Mouse (Mus musculus): ENCODE measurements at regions not wholly inside any gene's neighbourhood (a gene's known extent, or its start where the extent isn't known, plus 50 kb on each side); places are given as distances from the start of the nearest gene placed in this dataset.

DNA sequence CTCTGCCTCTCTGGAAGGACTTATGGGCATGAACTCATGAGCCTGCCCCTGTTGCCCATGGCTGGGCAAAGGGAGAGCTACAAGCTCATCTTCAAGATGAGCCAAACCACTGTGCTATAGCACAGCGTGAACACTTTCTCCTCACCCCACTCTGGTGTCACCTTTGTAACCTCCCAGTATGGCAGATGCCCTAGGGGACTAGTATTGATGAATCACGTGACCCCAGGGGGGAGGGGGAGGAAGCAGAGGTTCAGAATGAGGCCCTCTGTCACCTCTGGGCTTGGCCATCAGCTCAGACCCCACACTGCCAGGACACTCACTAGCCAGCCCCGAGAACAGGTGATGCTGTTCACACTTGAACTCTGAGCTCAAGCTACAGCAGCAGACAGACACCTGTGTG, 421.9 kb downstream of the Ptpru start:
- TF ChIP-seq CTCF (IDR thresholded peaks at IDR 0.05; ENCODE audit: low read depth): no peak
- no peaks in the 10 kb centered on the region for H3K9me3 ChIP-seq (ENCODE audit: low read length)
- no peak overlapping the region for H3K4me3 ChIP-seq (ENCODE audit: low read depth, low read length)
- H3K27ac ChIP-seq (ENCODE audit: low read depth, low read length): no peak overlapping the region
- no peaks in the 10 kb centered on the region for H3K27me3 ChIP-seq (ENCODE audit: insufficient read depth, low read length)
- peaks cover 10% of the 10 kb centered on the region; the same call in 1 of the 2 replicates for H3K4me1 ChIP-seq (ENCODE audit: insufficient read depth)
- 73% methylated on average over 3 of the region's 3 CpGs for WGBS
- ATAC-seq (no peak), DNase-seq (no peak)
- no peak overlapping the region for H3K4me2 ChIP-seq (ENCODE audit: low read depth)
- no peaks in the 10 kb centered on the region for H3K36me3 ChIP-seq (ENCODE audit: insufficient read depth)
- H3K9ac ChIP-seq: no peak overlapping the region

DNA sequence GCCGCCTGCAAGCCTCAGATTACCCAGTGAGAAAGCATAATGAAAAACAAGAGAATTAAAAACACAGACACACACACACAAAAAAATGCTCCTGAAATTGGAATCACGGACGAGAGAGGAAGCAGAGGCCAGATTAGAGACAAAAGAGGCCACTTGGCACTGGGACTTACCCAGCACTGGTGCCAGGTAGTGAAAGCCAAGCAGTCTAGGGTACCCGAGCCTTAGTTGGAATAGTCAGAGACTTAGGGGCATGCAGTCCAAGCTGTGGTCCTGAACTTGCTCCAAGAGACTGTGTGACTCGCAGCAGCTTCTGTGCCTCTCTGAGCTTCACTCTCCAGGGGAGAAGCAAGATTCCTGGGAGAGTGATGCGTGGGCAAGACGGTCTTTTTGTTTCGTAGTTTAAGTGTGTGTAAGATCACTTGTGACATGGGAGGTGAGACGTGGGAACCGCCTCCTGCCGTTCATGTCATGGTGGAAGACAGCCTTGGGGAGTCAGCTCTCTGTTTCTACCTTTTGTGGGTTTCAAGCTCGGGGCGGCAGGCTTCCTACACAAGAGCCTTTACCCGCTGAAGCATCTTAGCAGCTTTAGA, 420.8 kb downstream of the Ptpru start:
- Histone ChIP-seq H3K36me3 (ENCODE audit: insufficient read depth) (no peaks in the 10 kb centered on the region), H3K4me1 (ENCODE audit: insufficient read depth) (peaks cover 8% of the 10 kb centered on the region; the same call in 1 of the 2 replicates), H3K9me3 (ENCODE audit: low read length) (no peaks in the 10 kb centered on the region), H3K9ac (no peak overlapping the region), H3K4me3 (ENCODE audit: low read depth, low read length) (no peak overlapping the region), H3K4me2 (ENCODE audit: low read depth) (no peak overlapping the region), H3K27ac (ENCODE audit: low read depth, low read length) (no peak overlapping the region), H3K27me3 (ENCODE audit: insufficient read depth, low read length) (no peaks in the 10 kb centered on the region)
- TF ChIP-seq CTCF (IDR thresholded peaks at IDR 0.05; ENCODE audit: low read depth): no peak
- no peak for DNase-seq
- WGBS: 52% methylated on average over 14 of the region's 14 CpGs
- peak; percentile 62; the same call in 1 of the 2 replicates for ATAC-seq

DNA sequence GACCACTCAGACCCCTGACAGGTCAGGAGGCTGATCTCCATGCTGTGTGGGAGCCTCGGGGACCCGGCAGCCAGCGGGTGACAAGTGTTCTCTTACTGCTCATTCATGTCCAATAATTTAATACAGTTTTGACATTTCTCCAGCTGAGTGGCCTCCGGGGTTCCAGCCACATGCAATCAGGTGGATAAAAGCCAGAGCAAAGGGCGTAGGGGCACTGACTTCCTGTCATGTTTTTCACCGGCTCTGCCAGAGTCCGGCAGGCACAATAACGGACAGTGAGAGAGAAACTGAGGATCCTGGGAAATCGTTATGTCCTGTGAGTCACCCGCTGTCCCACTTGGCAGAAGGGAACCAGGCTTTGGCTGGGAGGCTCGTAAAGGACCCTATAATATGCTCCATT, 412.8 kb downstream of the Ptpru start:
- 61% methylated on average over 11 of the region's 11 CpGs for WGBS
- no peak for ATAC-seq
- DNase-seq: no peak
- no peak overlapping the region for H3K27ac ChIP-seq (ENCODE audit: low read depth, low read length)
- 0 out of 2 replicates have a peak, but pooled peaks cover 13% of the 10 kb centered on the region for H3K4me1 ChIP-seq (ENCODE audit: insufficient read depth)
- H3K4me2 ChIP-seq (ENCODE audit: low read depth): no peak overlapping the region
- H3K36me3 ChIP-seq (ENCODE audit: insufficient read depth): no peaks in the 10 kb centered on the region
- no peaks in the 10 kb centered on the region for H3K9me3 ChIP-seq (ENCODE audit: low read length)
- H3K4me3 ChIP-seq (ENCODE audit: low read depth, low read length): no peak overlapping the region
- TF ChIP-seq CTCF (IDR thresholded peaks at IDR 0.05; ENCODE audit: low read depth): no peak
- H3K9ac ChIP-seq: no peak overlapping the region
- H3K27me3 ChIP-seq (ENCODE audit: insufficient read depth, low read length): no peaks in the 10 kb centered on the region

DNA sequence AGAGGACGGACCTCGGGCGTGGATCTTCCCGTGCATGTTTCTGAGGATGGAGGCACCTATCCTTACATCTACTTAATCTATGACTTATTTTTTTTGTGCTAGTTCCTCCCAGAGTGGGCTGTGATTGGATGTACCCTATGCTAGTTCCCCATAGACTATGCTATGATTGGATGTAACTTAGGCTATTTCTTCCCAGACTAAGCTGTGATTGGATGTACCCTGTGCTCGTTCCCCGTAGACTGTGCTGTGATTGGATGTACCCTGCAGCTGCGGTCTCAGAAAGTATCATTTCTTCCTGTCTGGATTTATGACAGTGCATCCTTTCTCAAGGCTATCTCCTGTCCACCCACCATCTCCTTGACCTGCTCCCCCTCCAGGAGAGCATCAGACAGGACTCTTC, 410.2 kb downstream of the Ptpru start:
- Histone ChIP-seq H3K4me2 (ENCODE audit: low read depth) (no peak overlapping the region), H3K27me3 (ENCODE audit: insufficient read depth, low read length) (no peaks in the 10 kb centered on the region), H3K9me3 (ENCODE audit: low read length) (no peaks in the 10 kb centered on the region), H3K4me1 (ENCODE audit: insufficient read depth) (0 out of 2 replicates have a peak, but pooled peaks cover 18% of the 10 kb centered on the region), H3K4me3 (ENCODE audit: low read depth, low read length) (no peak overlapping the region), H3K36me3 (ENCODE audit: insufficient read depth) (no peaks in the 10 kb centered on the region), H3K9ac (no peak overlapping the region), H3K27ac (ENCODE audit: low read depth, low read length) (no peak overlapping the region)
- DNase-seq (no peak), ATAC-seq (peak; percentile 55)
- WGBS: 98% methylated on average over 7 of the region's 7 CpGs
- no peak for TF ChIP-seq CTCF (IDR thresholded peaks at IDR 0.05; ENCODE audit: low read depth)

DNA sequence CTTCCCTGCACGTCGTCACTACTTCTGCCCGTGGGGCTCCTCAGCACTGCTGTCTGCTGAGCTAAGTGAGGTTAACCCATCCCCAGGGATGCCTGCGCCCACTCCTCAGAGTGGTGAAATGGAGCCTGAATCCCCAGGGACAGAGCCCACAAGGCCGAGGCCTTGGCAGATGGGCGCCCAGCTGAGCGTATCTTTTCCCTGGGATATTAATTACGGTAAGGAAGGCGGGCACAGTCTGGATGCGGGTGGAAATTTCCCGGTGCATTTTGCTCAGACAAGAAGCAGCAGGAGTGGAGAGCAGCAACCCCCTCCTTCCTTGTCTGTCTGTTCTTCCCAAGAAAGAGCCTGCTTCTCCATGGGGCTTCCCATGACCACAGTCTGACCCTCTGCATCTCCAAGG, 408.7 kb downstream of the Ptpru start:
- Histone ChIP-seq H3K27me3 (ENCODE audit: insufficient read depth, low read length) (no peaks in the 10 kb centered on the region), H3K36me3 (ENCODE audit: insufficient read depth) (no peaks in the 10 kb centered on the region), H3K27ac (ENCODE audit: low read depth, low read length) (no peak overlapping the region; the same call in 1 of the 2 replicates), H3K4me1 (ENCODE audit: insufficient read depth) (0 out of 2 replicates have a peak, but pooled peaks cover 19% of the 10 kb centered on the region), H3K9ac (peak overlapping the region; percentile 10; the same call in 1 of the 2 replicates), H3K4me2 (ENCODE audit: low read depth) (no peak overlapping the region), H3K4me3 (ENCODE audit: low read depth, low read length) (no peak overlapping the region), H3K9me3 (ENCODE audit: low read length) (no peaks in the 10 kb centered on the region)
- DNase-seq: no peak
- no peak for TF ChIP-seq CTCF (IDR thresholded peaks at IDR 0.05; ENCODE audit: low read depth)
- ATAC-seq: peak; percentile 40; the same call in 1 of the 2 replicates
- WGBS: 38% methylated on average over 11 of the region's 11 CpGs

DNA sequence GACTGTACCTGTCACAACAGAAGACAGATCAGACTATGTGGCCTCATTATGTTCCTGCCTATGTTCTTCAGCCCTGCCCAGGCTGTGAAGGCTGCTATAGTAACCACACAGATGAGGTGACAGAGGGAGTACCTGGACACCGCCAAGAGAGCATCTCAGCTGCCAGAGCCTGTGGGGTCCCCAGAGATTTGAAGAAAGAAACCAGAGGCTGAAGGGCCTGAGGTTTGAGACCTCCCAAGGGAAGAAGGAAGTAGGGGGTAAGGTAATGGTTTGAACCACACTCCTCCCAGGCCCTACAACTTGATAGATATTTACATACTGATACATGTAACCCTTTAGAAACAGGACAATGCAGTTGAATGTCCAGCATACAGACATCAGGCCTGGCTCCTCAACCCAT, 407.7 kb downstream of the Ptpru start:
- no peak overlapping the region for H3K4me2 ChIP-seq (ENCODE audit: low read depth)
- H3K27ac ChIP-seq (ENCODE audit: low read depth, low read length): no peak overlapping the region
- no peak for DNase-seq
- ATAC-seq: no peak
- 0 out of 2 replicates have a peak, but pooled peaks cover 19% of the 10 kb centered on the region for H3K4me1 ChIP-seq (ENCODE audit: insufficient read depth)
- no peak overlapping the region for H3K4me3 ChIP-seq (ENCODE audit: low read depth, low read length)
- no peaks in the 10 kb centered on the region for H3K36me3 ChIP-seq (ENCODE audit: insufficient read depth)
- no peak for TF ChIP-seq CTCF (IDR thresholded peaks at IDR 0.05; ENCODE audit: low read depth)
- no peaks in the 10 kb centered on the region for H3K9me3 ChIP-seq (ENCODE audit: low read length)
- no peaks in the 10 kb centered on the region for H3K27me3 ChIP-seq (ENCODE audit: insufficient read depth, low read length)
- WGBS: 81% methylated on average over 1 of the region's 1 CpGs
- no peak overlapping the region for H3K9ac ChIP-seq

DNA sequence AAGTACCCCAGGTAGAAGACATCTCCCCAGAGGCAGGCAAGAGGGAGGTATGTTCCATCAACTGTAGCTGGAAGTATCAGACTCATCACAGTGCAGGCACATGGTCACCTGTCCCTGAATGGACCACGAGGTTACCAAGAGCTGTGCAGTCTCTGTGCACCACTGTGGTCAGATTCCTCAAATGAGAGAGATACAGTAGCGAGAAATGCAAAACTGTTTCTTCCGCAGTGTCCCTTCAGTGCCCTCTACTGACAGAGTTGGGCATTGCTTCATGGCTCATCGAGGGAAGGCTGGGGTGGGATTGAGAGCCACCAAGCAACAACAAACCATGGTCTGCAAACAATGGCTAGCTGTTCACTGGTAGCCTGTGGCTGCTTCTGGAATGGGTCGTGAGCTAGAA, 406.9 kb downstream of the Ptpru start:
- H3K4me1 ChIP-seq (ENCODE audit: insufficient read depth): 0 out of 2 replicates have a peak, but pooled peaks cover 19% of the 10 kb centered on the region
- peak; percentile 99 for TF ChIP-seq CTCF (IDR thresholded peaks at IDR 0.05; ENCODE audit: low read depth)
- DNase-seq (peak; percentile 91), ATAC-seq (peak; percentile 61)
- no peak overlapping the region for H3K9ac ChIP-seq
- H3K4me2 ChIP-seq (ENCODE audit: low read depth): no peak overlapping the region
- H3K27ac ChIP-seq (ENCODE audit: low read depth, low read length): no peak overlapping the region
- H3K27me3 ChIP-seq (ENCODE audit: insufficient read depth, low read length): no peaks in the 10 kb centered on the region
- H3K4me3 ChIP-seq (ENCODE audit: low read depth, low read length): no peak overlapping the region
- no peaks in the 10 kb centered on the region for H3K9me3 ChIP-seq (ENCODE audit: low read length)
- H3K36me3 ChIP-seq (ENCODE audit: insufficient read depth): no peaks in the 10 kb centered on the region
- 5% methylated on average over 5 of the region's 5 CpGs for whole genome bisulfite sequencing

Data from forebrain, postnatal 0 days (tissue).